Mouse (Mus musculus): ENCODE measurements around the gene Hsd17b7. TPM values are rescaled to one million over a fixed set of nuclear protein-coding genes. Genes with fewer than 3 reads are reported as not detected.

The Hsd17b7 gene
- polyA plus RNA-seq, 1 experiment from 2014 or later, result 26.0 TPM

GRCm38 (mm10) chr1:169969516-169969886, 460 bp upstream of the Hsd17b7 start:
- H3K4me1 ChIP-seq, result peaks cover 24% of the 10 kb centered on the region
- H3K36me3 ChIP-seq, result peaks cover 28% of the 10 kb centered on the region
- H3K4me3 ChIP-seq, result peak overlapping the region; percentile 75
- H3K9me3 ChIP-seq (replicated peaks), result no peaks in the 10 kb centered on the region
- 1% methylated on average over 9 of the region's 9 CpGs for WGBS
- peak overlapping the region; percentile 88 for H3K27ac ChIP-seq (replicated peaks)
- no peak for DNase-seq (ENCODE audit: low spot score)
- no peaks in the 10 kb centered on the region for H3K27me3 ChIP-seq (ENCODE audit: low read depth, poor library complexity, severe bottlenecking)

GRCm38 (mm10) chr1:169953106-169953505, 15.9 kb downstream of the Hsd17b7 start:
- DNase-seq (ENCODE audit: low spot score), result no peak
- peaks cover 82% of the 10 kb centered on the region for H3K36me3 ChIP-seq
- no peaks in the 10 kb centered on the region for H3K27me3 ChIP-seq (ENCODE audit: low read depth, poor library complexity, severe bottlenecking)
- no peaks in the 10 kb centered on the region for H3K9me3 ChIP-seq (replicated peaks)
- WGBS, result 95% methylated on average over 10 of the region's 10 CpGs
- H3K4me3 ChIP-seq, result no peak overlapping the region
- H3K4me1 ChIP-seq, result no peaks in the 10 kb centered on the region
- H3K27ac ChIP-seq (replicated peaks), result no peak overlapping the region

- WGBS, result 95% methylated on average over 10 of the region's 10 CpGs
- H3K36me3 ChIP-seq, result peaks cover 77% of the 10 kb centered on the region
- no peak for DNase-seq (ENCODE audit: low spot score)
These were observed 16.4 kb downstream of the Hsd17b7 start for GRCm38 (mm10) chr1:169952636-169953035.

GRCm38 (mm10) chr1:169951561-169951960, 17.5 kb downstream of the Hsd17b7 start:
- H3K27ac ChIP-seq (replicated peaks), result no peak overlapping the region
- no peaks in the 10 kb centered on the region for H3K27me3 ChIP-seq (ENCODE audit: low read depth, poor library complexity, severe bottlenecking)
- H3K4me1 ChIP-seq, result no peaks in the 10 kb centered on the region
- WGBS, result 90% methylated on average over 6 of the region's 6 CpGs
- no peak overlapping the region for H3K4me3 ChIP-seq
- DNase-seq (ENCODE audit: low spot score), result no peak
- no peaks in the 10 kb centered on the region for H3K9me3 ChIP-seq (replicated peaks)
- H3K36me3 ChIP-seq, result peaks cover 67% of the 10 kb centered on the region

More at GRCm38 (mm10) chr1:169952636-169953035, 16.4 kb downstream of the Hsd17b7 start:
- no peaks in the 10 kb centered on the region for H3K9me3 ChIP-seq (replicated peaks)
- no peaks in the 10 kb centered on the region for H3K4me1 ChIP-seq
- no peak overlapping the region for H3K4me3 ChIP-seq
- H3K27ac ChIP-seq (replicated peaks), result no peak overlapping the region
- H3K27me3 ChIP-seq (ENCODE audit: low read depth, poor library complexity, severe bottlenecking), result no peaks in the 10 kb centered on the region

- no peak for DNase-seq (ENCODE audit: low spot score)
- Histone ChIP-seq H3K9me3 (replicated peaks) (no peaks in the 10 kb centered on the region), H3K4me1 (no peaks in the 10 kb centered on the region), H3K4me3 (no peak overlapping the region), H3K36me3 (peaks cover 58% of the 10 kb centered on the region), H3K27ac (replicated peaks) (no peak overlapping the region), H3K27me3 (ENCODE audit: low read depth, poor library complexity, severe bottlenecking) (no peaks in the 10 kb centered on the region)
- WGBS, result 88% methylated on average over 4 of the region's 4 CpGs
These were observed 18.4 kb downstream of the Hsd17b7 start for GRCm38 (mm10) chr1:169950651-169951050.

- H3K4me1 ChIP-seq, result no peaks in the 10 kb centered on the region
- H3K27ac ChIP-seq (replicated peaks), result no peak overlapping the region
- H3K4me3 ChIP-seq, result no peak overlapping the region
- peaks cover 51% of the 10 kb centered on the region for H3K36me3 ChIP-seq
- H3K27me3 ChIP-seq (ENCODE audit: low read depth, poor library complexity, severe bottlenecking), result no peaks in the 10 kb centered on the region
- 69% methylated on average over 7 of the region's 7 CpGs for WGBS
- no peaks in the 10 kb centered on the region for H3K9me3 ChIP-seq (replicated peaks)
- DNase-seq (ENCODE audit: low spot score), result no peak
These were observed 19.1 kb downstream of the Hsd17b7 start for GRCm38 (mm10) chr1:169949981-169950380.

GRCm38 (mm10) chr1:169948866-169949265, 20.2 kb downstream of the Hsd17b7 start:
- no peak for DNase-seq (ENCODE audit: low spot score)
- WGBS, result 84% methylated on average over 7 of the region's 7 CpGs
- H3K27me3 ChIP-seq (ENCODE audit: low read depth, poor library complexity, severe bottlenecking), result no peaks in the 10 kb centered on the region
- no peaks in the 10 kb centered on the region for H3K4me1 ChIP-seq
- peaks cover 40% of the 10 kb centered on the region for H3K36me3 ChIP-seq
- H3K27ac ChIP-seq (replicated peaks), result no peak overlapping the region
- H3K4me3 ChIP-seq, result no peak overlapping the region
- H3K9me3 ChIP-seq (replicated peaks), result no peaks in the 10 kb centered on the region

- WGBS, result 82% methylated on average over 7 of the region's 7 CpGs
- no peak for DNase-seq (ENCODE audit: low spot score)
- no peaks in the 10 kb centered on the region for H3K27me3 ChIP-seq (ENCODE audit: low read depth, poor library complexity, severe bottlenecking)
- H3K36me3 ChIP-seq, result peaks cover 34% of the 10 kb centered on the region
- H3K4me3 ChIP-seq, result no peak overlapping the region
- no peaks in the 10 kb centered on the region for H3K9me3 ChIP-seq (replicated peaks)
- H3K4me1 ChIP-seq, result no peaks in the 10 kb centered on the region
- H3K27ac ChIP-seq (replicated peaks), result no peak overlapping the region
These were observed 20.8 kb downstream of the Hsd17b7 start for GRCm38 (mm10) chr1:169948280-169948679.

- DNase-seq (ENCODE audit: low spot score), result no peak
- Histone ChIP-seq H3K9me3 (replicated peaks) (no peaks in the 10 kb centered on the region), H3K27ac (replicated peaks) (no peak overlapping the region), H3K27me3 (ENCODE audit: low read depth, poor library complexity, severe bottlenecking) (no peaks in the 10 kb centered on the region), H3K4me1 (no peaks in the 10 kb centered on the region), H3K4me3 (no peak overlapping the region), H3K36me3 (peaks cover 28% of the 10 kb centered on the region)
- 82% methylated on average over 6 of the region's 6 CpGs for WGBS
These were observed 21.4 kb downstream of the Hsd17b7 start for GRCm38 (mm10) chr1:169947654-169948053.

GRCm38 (mm10) chr1:169946004-169946403, 23.0 kb downstream of the Hsd17b7 start:
- WGBS, result 77% methylated on average over 3 of the region's 3 CpGs

GRCm38 (mm10) chr1:169939345-169939744, 29.7 kb downstream of the Hsd17b7 start:
- no peaks in the 10 kb centered on the region for H3K9me3 ChIP-seq (replicated peaks)
- peaks cover 14% of the 10 kb centered on the region for H3K4me1 ChIP-seq
- H3K27me3 ChIP-seq (ENCODE audit: low read depth, poor library complexity, severe bottlenecking), result no peaks in the 10 kb centered on the region
- no peak for DNase-seq (ENCODE audit: low spot score)
- H3K4me3 ChIP-seq, result no peak overlapping the region
- no peak overlapping the region for H3K27ac ChIP-seq (replicated peaks)
- WGBS, result 2% methylated on average over 2 of the region's 2 CpGs
- no peaks in the 10 kb centered on the region for H3K36me3 ChIP-seq

More at GRCm38 (mm10) chr1:169946004-169946403, 23.0 kb downstream of the Hsd17b7 start:
- Histone ChIP-seq H3K36me3 (peaks cover 11% of the 10 kb centered on the region), H3K4me3 (no peak overlapping the region), H3K27ac (replicated peaks) (no peak overlapping the region), H3K9me3 (replicated peaks) (no peaks in the 10 kb centered on the region), H3K27me3 (ENCODE audit: low read depth, poor library complexity, severe bottlenecking) (no peaks in the 10 kb centered on the region), H3K4me1 (no peaks in the 10 kb centered on the region)
- DNase-seq (ENCODE audit: low spot score), result no peak

GRCm38 (mm10) chr1:169934005-169934725, 34.9 kb downstream of the Hsd17b7 start:
- Histone ChIP-seq H3K27ac (replicated peaks) (peak overlapping the region; percentile 78), H3K4me3 (peak overlapping the region; percentile 35), H3K9me3 (replicated peaks) (no peaks in the 10 kb centered on the region), H3K27me3 (ENCODE audit: low read depth, poor library complexity, severe bottlenecking) (0 out of 2 replicates have a peak, but pooled peaks cover 8% of the 10 kb centered on the region), H3K4me1 (peaks cover 36% of the 10 kb centered on the region), H3K36me3 (no peaks in the 10 kb centered on the region)
- WGBS, result 48% methylated on average over 16 of the region's 16 CpGs
- DNase-seq (ENCODE audit: low spot score), result peak; percentile 48

GRCm38 (mm10) chr1:169932122-169932746, 36.8 kb downstream of the Hsd17b7 start:
- no peaks in the 10 kb centered on the region for H3K36me3 ChIP-seq
- no peak overlapping the region for H3K4me3 ChIP-seq
- no peaks in the 10 kb centered on the region for H3K9me3 ChIP-seq (replicated peaks)
- 0 out of 2 replicates have a peak, but pooled peaks cover 8% of the 10 kb centered on the region for H3K27me3 ChIP-seq (ENCODE audit: low read depth, poor library complexity, severe bottlenecking)
- WGBS, result 74% methylated on average over 7 of the region's 7 CpGs
- no peak for DNase-seq (ENCODE audit: low spot score)
- no peak overlapping the region for H3K27ac ChIP-seq (replicated peaks)
- H3K4me1 ChIP-seq, result peaks cover 55% of the 10 kb centered on the region

Measured in midbrain, embryonic 10.5 days (tissue).